Mouse (Mus musculus) heart, embryonic 10.5 days (tissue): ENCODE data around the gene Tmc3. TPM values are rescaled to one million over a fixed set of nuclear protein-coding genes. Genes with fewer than 3 reads are reported as not detected.

ENCODE experiments used
- DNase-seq: peaks from one replicate; pipeline ENCODE4 v3.0.0-alpha.2; 2017; ENCODE audit warnings: low spot score
- H3K27ac ChIP-seq: fragments of 300-500 bp; sonication (generic); 2 replicates; pipeline ENCODE4 v1.5.1; 2016; ENCODE audit warnings: mild to moderate bottlenecking
- H3K27me3 ChIP-seq: fragments of 300-500 bp; sonication (generic); 2 replicates; pipeline ENCODE4 v1.6.1; 2016; ENCODE audit warnings: mild to moderate bottlenecking; ENCODE audit not compliant: poor library complexity, insufficient read depth, severe bottlenecking
- H3K36me3 ChIP-seq: fragments of 300-500 bp; sonication (generic); 2 replicates; pipeline ENCODE4 v1.6.1; 2016; ENCODE audit warnings: mild to moderate bottlenecking, moderate library complexity
- H3K4me1 ChIP-seq: fragments of 300-500 bp; sonication (generic); 2 replicates; pipeline ENCODE4 v1.6.1; 2016; ENCODE audit warnings: mild to moderate bottlenecking
- H3K4me3 ChIP-seq: fragments of 300-500 bp; sonication (generic); 2 replicates; pipeline ENCODE4 v1.5.1; 2016; ENCODE audit warnings: mild to moderate bottlenecking, moderate library complexity
- H3K9me3 ChIP-seq: fragments of 300-500 bp; sonication (generic); 2 replicates; pipeline ENCODE4 v1.6.1; 2016; ENCODE audit warnings: mild to moderate bottlenecking, moderate library complexity
- WGBS: fragments of 180-500 bp; shearing (Covaris S2); methylation state at CpG from one replicate; pipeline ENCODE4 v1.1.7; 2016; 5-methylcytosine and 5-hydroxymethylcytosine counted together
- polyA plus RNA-seq: library from polyadenylated mRNA; unstranded; fragments of >200 nt; fragmentation: Nextera tagmentation; extraction: Ambion mirVana; gene quantifications from 2 replicates; pipeline ENCODE4 v1.2.1, GENCODE M21; 2016

The Tmc3 gene
- polyA plus RNA-seq, 1 experiment from 2014 or later = 0.35 TPM

DNA sequence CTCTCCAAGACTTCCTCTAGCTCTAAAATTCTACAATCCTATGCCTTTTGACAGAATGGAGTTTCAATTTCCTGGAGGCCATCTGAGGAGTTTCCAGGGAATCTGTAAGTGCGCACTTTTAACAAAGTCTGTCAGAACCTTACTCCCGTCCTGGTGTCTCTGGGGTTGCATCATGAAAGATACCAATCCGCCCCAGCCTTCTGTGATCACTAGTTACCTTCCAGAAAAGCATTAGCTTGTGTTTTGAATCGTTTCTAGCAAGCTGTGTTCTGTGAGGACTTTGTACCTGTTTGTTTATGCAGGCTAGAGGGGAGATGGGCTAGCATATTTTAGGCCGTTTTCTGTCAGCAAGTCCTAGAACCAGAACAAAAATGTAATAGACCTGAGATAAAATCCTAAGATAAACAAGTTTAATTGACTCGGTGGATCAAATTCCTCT lies 48.0 kb downstream of the Tmc3 start:
- no peak for DNase-seq
- peak overlapping the region; percentile 86 for H3K27ac ChIP-seq
- H3K4me1 ChIP-seq = peaks cover 20% of the 10 kb centered on the region
- H3K27me3 ChIP-seq = no peaks in the 10 kb centered on the region
- H3K36me3 ChIP-seq = peaks cover 23% of the 10 kb centered on the region
- WGBS = 29% methylated on average over 6 of the region's 6 CpGs
- H3K9me3 ChIP-seq = no peaks in the 10 kb centered on the region
- peak overlapping the region; percentile 65 for H3K4me3 ChIP-seq

DNA sequence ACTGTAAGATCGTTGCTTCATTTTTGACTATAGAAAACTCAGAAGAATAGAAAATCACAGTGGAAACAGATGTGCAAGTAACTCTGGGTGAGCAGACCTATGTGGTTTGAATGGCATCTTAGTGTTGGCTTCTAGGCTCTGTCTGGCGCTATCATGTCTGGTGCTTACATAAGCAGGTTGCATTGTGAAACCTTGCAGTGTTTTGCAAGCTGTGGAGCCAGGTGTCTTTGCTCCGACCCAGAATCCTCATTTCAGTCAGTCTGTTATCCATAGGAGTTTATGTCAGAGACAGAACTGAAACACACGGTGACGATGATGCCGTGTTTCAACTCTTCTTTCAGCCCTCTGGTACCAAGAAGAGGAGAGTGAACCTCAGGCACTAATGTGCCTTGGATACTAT lies 49.1 kb downstream of the Tmc3 start:
- 85% methylated on average over 6 of the region's 6 CpGs for WGBS
- H3K4me1 ChIP-seq = peaks cover 20% of the 10 kb centered on the region
- no peak for DNase-seq
- no peaks in the 10 kb centered on the region for H3K9me3 ChIP-seq
- H3K27ac ChIP-seq = no peak overlapping the region
- H3K27me3 ChIP-seq = no peaks in the 10 kb centered on the region
- H3K4me3 ChIP-seq = peak overlapping the region; percentile 65; the same call in 1 of the 2 replicates
- peaks cover 34% of the 10 kb centered on the region for H3K36me3 ChIP-seq

DNA sequence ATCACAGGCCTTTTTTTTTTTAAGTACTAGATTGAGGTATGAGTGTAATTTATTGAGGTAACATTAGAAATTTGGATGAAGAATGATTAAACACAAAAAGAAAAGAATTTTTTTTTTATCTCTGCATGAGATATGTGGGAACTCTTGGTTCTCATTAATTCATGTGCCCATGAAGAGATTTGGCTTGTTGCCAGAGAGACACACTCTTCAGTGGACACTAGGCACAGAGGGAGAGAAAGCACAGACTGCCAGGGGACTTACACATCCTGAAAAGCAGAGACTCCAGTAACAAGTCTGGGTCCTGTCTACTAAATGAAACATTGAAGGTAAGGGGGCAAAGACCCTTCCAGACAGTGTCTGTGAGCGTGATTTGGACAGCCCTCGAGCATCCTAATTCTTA lies 51.0 kb downstream of the Tmc3 start:
- H3K27ac ChIP-seq = no peak overlapping the region
- peaks cover 53% of the 10 kb centered on the region for H3K36me3 ChIP-seq
- H3K4me3 ChIP-seq = no peak overlapping the region
- 88% methylated on average over 2 of the region's 2 CpGs for WGBS
- no peak for DNase-seq
- no peaks in the 10 kb centered on the region for H3K9me3 ChIP-seq
- peaks cover 36% of the 10 kb centered on the region for H3K4me1 ChIP-seq
- no peaks in the 10 kb centered on the region for H3K27me3 ChIP-seq

GRCm38 (mm10) chr7:83636425-83636824 lies 51.7 kb downstream of the Tmc3 start:
- Histone ChIP-seq H3K9me3 (no peaks in the 10 kb centered on the region), H3K4me3 (no peak overlapping the region), H3K36me3 (peaks cover 54% of the 10 kb centered on the region), H3K27ac (no peak overlapping the region), H3K27me3 (no peaks in the 10 kb centered on the region), H3K4me1 (peaks cover 38% of the 10 kb centered on the region)
- 88% methylated on average over 8 of the region's 8 CpGs for WGBS
- DNase-seq = no peak

GRCm38 (mm10) chr7:83637781-83638583 lies 53.3 kb downstream of the Tmc3 start:
- no peak for DNase-seq
- no peaks in the 10 kb centered on the region for H3K27me3 ChIP-seq
- H3K27ac ChIP-seq = no peak overlapping the region
- H3K36me3 ChIP-seq = peaks cover 54% of the 10 kb centered on the region
- 87% methylated on average over 8 of the region's 8 CpGs for WGBS
- H3K4me1 ChIP-seq = peaks cover 47% of the 10 kb centered on the region
- H3K4me3 ChIP-seq = no peak overlapping the region
- no peaks in the 10 kb centered on the region for H3K9me3 ChIP-seq

- 74% methylated on average over 3 of the region's 3 CpGs for WGBS
- Histone ChIP-seq H3K9me3 (no peaks in the 10 kb centered on the region), H3K27ac (no peak overlapping the region), H3K36me3 (peaks cover 54% of the 10 kb centered on the region), H3K27me3 (no peaks in the 10 kb centered on the region), H3K4me1 (peaks cover 45% of the 10 kb centered on the region), H3K4me3 (no peak overlapping the region)
- DNase-seq = no peak
Observed at GRCm38 (mm10) chr7:83639084-83639483, 54.4 kb downstream of the Tmc3 start.

DNA sequence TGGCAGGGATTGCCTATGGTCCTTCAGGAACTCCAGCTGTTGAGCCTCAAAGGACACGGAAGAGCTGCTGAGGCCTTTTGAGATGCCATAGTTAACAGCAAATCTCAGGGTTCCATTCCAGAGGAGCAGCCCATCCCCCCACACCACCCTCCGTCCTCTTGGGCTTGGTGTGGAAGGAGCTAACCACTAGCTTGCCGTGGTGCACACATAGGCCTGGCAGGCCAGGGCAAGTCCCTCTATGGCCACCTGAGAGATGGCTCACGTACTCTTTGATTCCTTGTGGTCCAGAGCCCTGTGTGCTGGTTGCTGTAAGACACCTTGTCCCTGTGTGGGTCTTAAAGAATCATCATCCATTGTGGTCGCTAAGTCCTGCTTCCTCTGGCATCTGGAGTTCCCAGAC lies 55.9 kb downstream of the Tmc3 start:
- Histone ChIP-seq H3K36me3 (peaks cover 53% of the 10 kb centered on the region), H3K4me3 (no peak overlapping the region), H3K27me3 (no peaks in the 10 kb centered on the region), H3K27ac (peak overlapping the region; percentile 70), H3K4me1 (peaks cover 45% of the 10 kb centered on the region), H3K9me3 (no peaks in the 10 kb centered on the region)
- DNase-seq = no peak
- WGBS = 82% methylated on average over 5 of the region's 5 CpGs

DNA sequence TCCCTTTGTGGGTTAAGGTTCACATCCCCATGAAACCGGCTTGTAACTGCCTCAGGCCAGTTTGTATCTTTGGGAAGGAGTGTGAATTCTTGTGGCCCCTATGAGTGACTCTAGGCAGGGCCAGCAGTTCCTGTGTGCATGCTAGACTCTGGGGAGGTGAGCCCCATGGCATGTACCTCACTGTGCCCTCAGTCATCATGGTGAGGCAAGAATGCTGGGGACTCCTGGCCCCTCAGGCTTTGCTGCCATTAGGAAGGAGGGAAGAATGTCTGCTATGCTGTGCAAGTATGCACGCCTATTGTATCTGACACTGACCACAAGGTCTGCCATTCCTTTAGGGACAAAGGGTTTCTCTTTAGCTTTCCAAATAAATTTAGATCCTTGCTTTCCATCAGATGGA lies 56.4 kb downstream of the Tmc3 start:
- H3K9me3 ChIP-seq = no peaks in the 10 kb centered on the region
- peaks cover 51% of the 10 kb centered on the region for H3K36me3 ChIP-seq
- no peaks in the 10 kb centered on the region for H3K27me3 ChIP-seq
- peak overlapping the region; percentile 70 for H3K27ac ChIP-seq
- peaks cover 45% of the 10 kb centered on the region for H3K4me1 ChIP-seq
- WGBS = 45% methylated on average over 2 of the region's 2 CpGs
- no peak for DNase-seq
- H3K4me3 ChIP-seq = no peak overlapping the region

DNA sequence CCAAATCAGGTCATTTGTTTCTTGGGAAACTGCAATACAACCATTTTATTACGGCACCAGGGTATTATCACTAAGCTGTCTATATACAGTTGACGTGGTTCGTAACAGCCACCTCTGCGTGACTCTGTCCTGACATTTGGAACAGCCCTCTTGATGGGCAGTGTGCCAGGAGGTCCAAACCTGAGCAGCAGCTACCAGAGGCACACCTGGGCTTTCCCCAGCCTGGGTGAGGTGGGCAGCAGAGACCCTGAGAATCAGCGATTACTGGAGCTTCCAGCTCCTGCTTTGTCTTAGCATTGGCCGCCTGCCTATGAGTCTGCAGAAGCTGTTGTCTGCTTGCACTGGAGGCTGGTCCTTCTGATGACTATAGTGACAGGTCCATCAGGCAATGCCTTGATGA lies 58.9 kb downstream of the Tmc3 start:
- WGBS = 69% methylated on average over 6 of the region's 6 CpGs
- DNase-seq = no peak
- Histone ChIP-seq H3K9me3 (no peaks in the 10 kb centered on the region), H3K27ac (peak overlapping the region; percentile 70; the same call in 1 of the 2 replicates), H3K27me3 (no peaks in the 10 kb centered on the region), H3K4me3 (no peak overlapping the region), H3K36me3 (peaks cover 27% of the 10 kb centered on the region), H3K4me1 (peaks cover 45% of the 10 kb centered on the region)

DNA sequence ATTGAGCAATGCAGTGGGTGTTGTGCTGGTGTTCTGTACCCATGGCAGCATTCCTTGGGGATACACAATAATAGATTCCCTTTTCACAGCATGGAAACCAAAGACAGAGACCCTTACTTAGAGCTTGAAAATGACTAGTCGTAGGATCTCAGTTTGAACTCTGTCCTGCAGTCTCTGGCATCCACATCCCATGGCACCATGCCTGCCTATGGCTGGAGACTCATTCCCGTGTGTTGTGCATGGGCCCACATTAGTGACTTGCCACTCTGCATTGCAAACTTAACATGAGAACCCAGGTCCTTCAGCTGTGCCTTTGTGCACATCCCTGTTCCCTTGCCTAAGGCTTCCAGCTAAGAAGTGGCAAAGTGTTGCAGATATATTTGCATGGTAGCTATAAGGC lies 60.0 kb downstream of the Tmc3 start:
- Histone ChIP-seq H3K4me3 (no peak overlapping the region), H3K27ac (no peak overlapping the region), H3K36me3 (peaks cover 15% of the 10 kb centered on the region), H3K4me1 (peaks cover 39% of the 10 kb centered on the region), H3K27me3 (no peaks in the 10 kb centered on the region), H3K9me3 (no peaks in the 10 kb centered on the region)
- WGBS = 86% methylated on average over 2 of the region's 2 CpGs
- no peak for DNase-seq

GRCm38 (mm10) chr7:83645476-83645875 lies 60.7 kb downstream of the Tmc3 start:
- Histone ChIP-seq H3K4me1 (peaks cover 31% of the 10 kb centered on the region), H3K9me3 (no peaks in the 10 kb centered on the region), H3K4me3 (no peak overlapping the region), H3K36me3 (peaks cover 8% of the 10 kb centered on the region), H3K27ac (no peak overlapping the region), H3K27me3 (no peaks in the 10 kb centered on the region)
- no peak for DNase-seq
- WGBS = 90% methylated on average over 5 of the region's 5 CpGs

GRCm38 (mm10) chr7:83648807-83649206 lies 64.1 kb downstream of the Tmc3 start:
- Histone ChIP-seq H3K4me3 (no peak overlapping the region), H3K27ac (no peak overlapping the region), H3K36me3 (0 out of 2 replicates have a peak, but pooled peaks cover 4% of the 10 kb centered on the region), H3K9me3 (no peaks in the 10 kb centered on the region), H3K4me1 (peaks cover under 1% of the 10 kb centered on the region), H3K27me3 (no peaks in the 10 kb centered on the region)
- DNase-seq = no peak
- 83% methylated on average over 7 of the region's 7 CpGs for WGBS

- WGBS = 76% methylated on average over 5 of the region's 5 CpGs
Observed at GRCm38 (mm10) chr7:83650638-83651037, 65.9 kb downstream of the Tmc3 start.

More at GRCm38 (mm10) chr7:83650638-83651037, 65.9 kb downstream of the Tmc3 start:
- no peaks in the 10 kb centered on the region for H3K36me3 ChIP-seq
- no peak overlapping the region for H3K4me3 ChIP-seq
- H3K27ac ChIP-seq = no peak overlapping the region
- DNase-seq = no peak
- no peaks in the 10 kb centered on the region for H3K4me1 ChIP-seq
- no peaks in the 10 kb centered on the region for H3K9me3 ChIP-seq
- H3K27me3 ChIP-seq = no peaks in the 10 kb centered on the region
